Mouse (Mus musculus) bone marrow, adult 2 months (tissue): ENCODE measurements at regions not wholly inside any gene's neighbourhood (a gene's known extent, or its start where the extent isn't known, plus 50 kb on each side); places are given as distances from the start of the nearest gene placed in this dataset.

ENCODE experiments used
- CTCF ChIP-seq: fragments of 200-500 bp; IDR thresholded peaks from 2 replicates; pipeline ENCODE4 v1.5.1; 2011; ENCODE audit warnings: low read length, control low read depth; ENCODE audit not compliant: control insufficient read depth, insufficient read depth
- POLR2A ChIP-seq: fragments of 200-500 bp; IDR thresholded peaks from 2 replicates; pipeline ENCODE4 v1.6.1; 2011; ENCODE audit warnings: low read depth, mild to moderate bottlenecking, control low read depth, low read length, borderline replicate concordance; ENCODE audit not compliant: control insufficient read depth

DNA sequence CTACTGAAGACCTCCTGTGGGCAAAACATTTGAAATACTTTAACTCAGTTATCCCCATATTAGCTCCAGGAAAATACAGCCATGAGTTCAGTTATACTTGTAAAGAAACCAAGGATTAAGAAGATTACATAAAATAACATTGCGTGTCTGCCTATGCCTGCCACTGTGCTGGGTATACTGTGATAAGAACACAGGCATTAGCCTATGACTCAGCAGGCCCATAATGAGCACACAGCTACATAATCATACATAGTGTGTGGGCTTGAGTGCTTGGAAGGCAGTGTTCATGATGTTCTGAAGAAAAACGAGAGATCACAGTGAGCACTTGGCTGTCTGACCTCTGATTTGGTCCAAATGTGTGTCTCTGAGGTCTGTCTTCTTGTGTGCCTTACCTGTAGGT is 101.3 kb upstream of the Plpp4 start:
- TF ChIP-seq POLR2A = no peak
- no peak for TF ChIP-seq CTCF
